Mouse (Mus musculus): ENCODE measurements around the gene Ackr3. TPM values are rescaled to one million over a fixed set of nuclear protein-coding genes. Genes with fewer than 3 reads are reported as not detected.

Ackr3 gene
- polyA plus RNA-seq, 1 experiment from 2014 or later: 51.0 TPM

- Histone ChIP-seq H3K27me3 (ENCODE audit: control insufficient read depth, insufficient read depth, low read length) (no peaks in the 10 kb centered on the region), H3K36me3 (ENCODE audit: control insufficient read depth, insufficient read depth, low read length) (no peaks in the 10 kb centered on the region), H3K4me1 (ENCODE audit: control insufficient read depth in 2 of 2, insufficient read depth in 2 of 2, low read length in 2 of 2) (peaks cover 18 to 24% of the 10 kb centered on the region in 2 experiments), H3K9ac (ENCODE audit: low read length) (no peak overlapping the region), H3K9me3 (ENCODE audit: control insufficient read depth, low read length) (no peaks in the 10 kb centered on the region), H3K4me3 (ENCODE audit: control insufficient read depth in 1 of 2, insufficient read depth in 1 of 2, low read depth in 1 of 2, low read length in 2 of 2) (no peak overlapping the region), H3K4me2 (ENCODE audit: low read length) (no peak overlapping the region), H3K27ac (replicated peaks in 1 of 2; ENCODE audit: control insufficient read depth in 1 of 2, insufficient read depth in 1 of 2, low read depth in 2 of 2, low read length in 2 of 2) (no peak overlapping the region)
- ATAC-seq (ENCODE audit: insufficient number of reproducible peaks, insufficient read depth, low FRiP score, low read depth): no peak
- 64% methylated on average over 2 of the region's 2 CpGs for WGBS
Measured at GRCm38 (mm10) chr1:90236640-90237039, 32.9 kb downstream of the Ackr3 start.

GRCm38 (mm10) chr1:90238095-90238888 is 34.5 kb downstream of the Ackr3 start:
- no peaks in the 10 kb centered on the region for H3K36me3 ChIP-seq (ENCODE audit: control insufficient read depth, insufficient read depth, low read length)
- H3K27me3 ChIP-seq (ENCODE audit: control insufficient read depth, insufficient read depth, low read length): no peaks in the 10 kb centered on the region
- 61% methylated on average over 9 of the region's 9 CpGs for WGBS
- no peak overlapping the region for H3K4me2 ChIP-seq (ENCODE audit: low read length)
- H3K9ac ChIP-seq (ENCODE audit: low read length): no peak overlapping the region
- no peak for ATAC-seq (ENCODE audit: insufficient number of reproducible peaks, insufficient read depth, low FRiP score, low read depth)
- no peak overlapping the region for H3K4me3 ChIP-seq (ENCODE audit: control insufficient read depth in 1 of 2, insufficient read depth in 1 of 2, low read depth in 1 of 2, low read length in 2 of 2)
- H3K9me3 ChIP-seq (ENCODE audit: control insufficient read depth, low read length): no peaks in the 10 kb centered on the region
- no peak overlapping the region for H3K27ac ChIP-seq (replicated peaks in 1 of 2; ENCODE audit: control insufficient read depth in 1 of 2, insufficient read depth in 1 of 2, low read depth in 2 of 2, low read length in 2 of 2)
- H3K4me1 ChIP-seq (ENCODE audit: control insufficient read depth in 2 of 2, insufficient read depth in 2 of 2, low read length in 2 of 2): peaks cover 19 to 29% of the 10 kb centered on the region in 2 experiments

GRCm38 (mm10) chr1:90239336-90240225 is 35.8 kb downstream of the Ackr3 start:
- no peak overlapping the region for H3K27ac ChIP-seq (replicated peaks in 1 of 2; ENCODE audit: control insufficient read depth in 1 of 2, insufficient read depth in 1 of 2, low read depth in 2 of 2, low read length in 2 of 2)
- ATAC-seq (ENCODE audit: insufficient number of reproducible peaks, insufficient read depth, low FRiP score, low read depth): no peak
- H3K9ac ChIP-seq (ENCODE audit: low read length): no peak overlapping the region
- peaks cover 14 to 25% of the 10 kb centered on the region in 2 experiments for H3K4me1 ChIP-seq (ENCODE audit: control insufficient read depth in 2 of 2, insufficient read depth in 2 of 2, low read length in 2 of 2)
- no peaks in the 10 kb centered on the region for H3K9me3 ChIP-seq (ENCODE audit: control insufficient read depth, low read length)
- H3K36me3 ChIP-seq (ENCODE audit: control insufficient read depth, insufficient read depth, low read length): no peaks in the 10 kb centered on the region
- WGBS: 83% methylated on average over 16 of the region's 16 CpGs
- H3K4me2 ChIP-seq (ENCODE audit: low read length): no peak overlapping the region
- H3K27me3 ChIP-seq (ENCODE audit: control insufficient read depth, insufficient read depth, low read length): no peaks in the 10 kb centered on the region
- H3K4me3 ChIP-seq (ENCODE audit: control insufficient read depth in 1 of 2, insufficient read depth in 1 of 2, low read depth in 1 of 2, low read length in 2 of 2): no peak overlapping the region

GRCm38 (mm10) chr1:90240287-90240686 is 36.5 kb downstream of the Ackr3 start:
- Histone ChIP-seq H3K9me3 (ENCODE audit: control insufficient read depth, low read length) (no peaks in the 10 kb centered on the region), H3K9ac (ENCODE audit: low read length) (no peak overlapping the region), H3K36me3 (ENCODE audit: control insufficient read depth, insufficient read depth, low read length) (no peaks in the 10 kb centered on the region), H3K27ac (replicated peaks in 1 of 2; ENCODE audit: control insufficient read depth in 1 of 2, insufficient read depth in 1 of 2, low read depth in 2 of 2, low read length in 2 of 2) (no peak overlapping the region), H3K4me2 (ENCODE audit: low read length) (no peak overlapping the region), H3K27me3 (ENCODE audit: control insufficient read depth, insufficient read depth, low read length) (no peaks in the 10 kb centered on the region), H3K4me3 (ENCODE audit: control insufficient read depth in 1 of 2, insufficient read depth in 1 of 2, low read depth in 1 of 2, low read length in 2 of 2) (no peak overlapping the region), H3K4me1 (ENCODE audit: control insufficient read depth in 2 of 2, insufficient read depth in 2 of 2, low read length in 2 of 2) (peaks cover 11 to 22% of the 10 kb centered on the region in 2 experiments)
- WGBS: 31% methylated on average over 4 of the region's 4 CpGs
- no peak for ATAC-seq (ENCODE audit: insufficient number of reproducible peaks, insufficient read depth, low FRiP score, low read depth)

- no peaks in the 10 kb centered on the region for H3K36me3 ChIP-seq (ENCODE audit: control insufficient read depth, insufficient read depth, low read length)
- 47% methylated on average over 8 of the region's 8 CpGs for WGBS
- H3K4me2 ChIP-seq (ENCODE audit: low read length): no peak overlapping the region
- H3K9ac ChIP-seq (ENCODE audit: low read length): no peak overlapping the region
- H3K4me3 ChIP-seq (ENCODE audit: control insufficient read depth in 1 of 2, insufficient read depth in 1 of 2, low read depth in 1 of 2, low read length in 2 of 2): no peak overlapping the region
- H3K27ac ChIP-seq (replicated peaks in 1 of 2; ENCODE audit: control insufficient read depth in 1 of 2, insufficient read depth in 1 of 2, low read depth in 2 of 2, low read length in 2 of 2): 0 out of 4 replicates have a peak overlapping the region, but pooled peaks of 1 of the 2 experiments have one; percentile 3
- H3K27me3 ChIP-seq (ENCODE audit: control insufficient read depth, insufficient read depth, low read length): no peaks in the 10 kb centered on the region
- peaks cover 11 to 22% of the 10 kb centered on the region in 2 experiments for H3K4me1 ChIP-seq (ENCODE audit: control insufficient read depth in 2 of 2, insufficient read depth in 2 of 2, low read length in 2 of 2)
- no peak for ATAC-seq (ENCODE audit: insufficient number of reproducible peaks, insufficient read depth, low FRiP score, low read depth)
- H3K9me3 ChIP-seq (ENCODE audit: control insufficient read depth, low read length): no peaks in the 10 kb centered on the region
Measured at GRCm38 (mm10) chr1:90242444-90242989, 38.7 kb downstream of the Ackr3 start.

GRCm38 (mm10) chr1:90244537-90244936 is 40.8 kb downstream of the Ackr3 start:
- Histone ChIP-seq H3K36me3 (ENCODE audit: control insufficient read depth, insufficient read depth, low read length) (no peaks in the 10 kb centered on the region), H3K27me3 (ENCODE audit: control insufficient read depth, insufficient read depth, low read length) (no peaks in the 10 kb centered on the region), H3K4me1 (ENCODE audit: control insufficient read depth in 2 of 2, insufficient read depth in 2 of 2, low read length in 2 of 2) (peaks cover 9 to 13% of the 10 kb centered on the region in 2 experiments; a peak in 3 of 4 replicates), H3K4me2 (ENCODE audit: low read length) (no peak overlapping the region), H3K27ac (replicated peaks in 1 of 2; ENCODE audit: control insufficient read depth in 1 of 2, insufficient read depth in 1 of 2, low read depth in 2 of 2, low read length in 2 of 2) (no peak overlapping the region), H3K4me3 (ENCODE audit: control insufficient read depth in 1 of 2, insufficient read depth in 1 of 2, low read depth in 1 of 2, low read length in 2 of 2) (no peak overlapping the region), H3K9ac (ENCODE audit: low read length) (no peak overlapping the region), H3K9me3 (ENCODE audit: control insufficient read depth, low read length) (no peaks in the 10 kb centered on the region)
- WGBS: 60% methylated on average over 1 of the region's 1 CpGs
- no peak for ATAC-seq (ENCODE audit: insufficient number of reproducible peaks, insufficient read depth, low FRiP score, low read depth)

GRCm38 (mm10) chr1:90245533-90245932 is 41.8 kb downstream of the Ackr3 start:
- no peaks in the 10 kb centered on the region for H3K9me3 ChIP-seq (ENCODE audit: control insufficient read depth, low read length)
- H3K36me3 ChIP-seq (ENCODE audit: control insufficient read depth, insufficient read depth, low read length): no peaks in the 10 kb centered on the region
- H3K27ac ChIP-seq (replicated peaks in 1 of 2; ENCODE audit: control insufficient read depth in 1 of 2, insufficient read depth in 1 of 2, low read depth in 2 of 2, low read length in 2 of 2): no peak overlapping the region
- ATAC-seq (ENCODE audit: insufficient number of reproducible peaks, insufficient read depth, low FRiP score, low read depth): no peak
- H3K4me3 ChIP-seq (ENCODE audit: control insufficient read depth in 1 of 2, insufficient read depth in 1 of 2, low read depth in 1 of 2, low read length in 2 of 2): no peak overlapping the region
- H3K4me2 ChIP-seq (ENCODE audit: low read length): no peak overlapping the region
- 64% methylated on average over 7 of the region's 7 CpGs for WGBS
- H3K27me3 ChIP-seq (ENCODE audit: control insufficient read depth, insufficient read depth, low read length): no peaks in the 10 kb centered on the region
- H3K4me1 ChIP-seq (ENCODE audit: control insufficient read depth in 2 of 2, insufficient read depth in 2 of 2, low read length in 2 of 2): peaks cover 5 to 9% of the 10 kb centered on the region in 2 experiments; a peak in 3 of 4 replicates
- H3K9ac ChIP-seq (ENCODE audit: low read length): no peak overlapping the region
